Mouse (Mus musculus) spleen, adult 18-20 months (tissue): Measurements from ENCODE around the gene Rasgef1b.

Source experiments
- DNase-seq, 2 experiments: peaks; one replicate each; pipeline ENCODE4 v3.0.0; 2022; ENCODE audit warnings: mixed read lengths in 2 of 2

Gene Rasgef1b

GRCm38 (mm10) chr5:99390776-99391175 lies 338.1 kb downstream of the Rasgef1b start:
- no peak for DNase-seq

- DNase-seq, result no peak
Observed at GRCm38 (mm10) chr5:99390314-99390713, 338.6 kb downstream of the Rasgef1b start.

DNA sequence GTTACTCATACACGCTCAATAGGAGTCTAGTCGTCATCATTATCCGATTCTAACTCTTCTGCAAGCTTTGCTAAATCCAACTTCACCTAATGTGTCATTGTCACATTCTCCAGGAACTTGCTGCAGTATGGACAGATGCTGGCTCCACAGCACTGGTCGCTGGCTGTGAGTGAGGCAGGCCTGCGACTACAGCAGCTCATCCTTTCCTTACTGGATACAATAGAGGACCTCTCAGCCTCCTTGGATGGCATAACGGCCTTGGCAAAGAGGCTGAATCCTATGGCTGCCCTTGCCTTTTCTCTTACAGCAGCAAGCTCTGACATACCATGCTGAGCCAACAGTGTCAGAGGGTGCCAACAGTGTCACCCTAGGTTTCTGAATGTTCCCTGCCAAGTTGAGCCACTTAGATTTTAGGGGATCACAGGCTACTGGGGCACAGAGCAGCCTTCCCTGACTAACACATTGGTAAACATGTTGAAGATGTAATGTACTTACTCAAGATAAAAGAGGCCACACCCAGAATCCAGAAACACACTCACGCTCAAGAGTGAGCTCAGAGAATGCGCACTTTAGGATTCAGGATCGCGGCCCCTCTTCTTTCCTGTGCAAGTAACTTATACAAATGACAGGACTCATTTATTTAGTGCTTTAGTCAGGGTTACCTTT lies 340.1 kb downstream of the Rasgef1b start:
- DNase-seq, result no peak

- DNase-seq, result no peak
Observed at GRCm38 (mm10) chr5:99388131-99388530, 340.7 kb downstream of the Rasgef1b start.

- DNase-seq, result no peak
Observed at GRCm38 (mm10) chr5:99387185-99387981, 341.5 kb downstream of the Rasgef1b start.

- DNase-seq, result no peak
Observed at GRCm38 (mm10) chr5:99386246-99386845, 342.5 kb downstream of the Rasgef1b start.

DNA sequence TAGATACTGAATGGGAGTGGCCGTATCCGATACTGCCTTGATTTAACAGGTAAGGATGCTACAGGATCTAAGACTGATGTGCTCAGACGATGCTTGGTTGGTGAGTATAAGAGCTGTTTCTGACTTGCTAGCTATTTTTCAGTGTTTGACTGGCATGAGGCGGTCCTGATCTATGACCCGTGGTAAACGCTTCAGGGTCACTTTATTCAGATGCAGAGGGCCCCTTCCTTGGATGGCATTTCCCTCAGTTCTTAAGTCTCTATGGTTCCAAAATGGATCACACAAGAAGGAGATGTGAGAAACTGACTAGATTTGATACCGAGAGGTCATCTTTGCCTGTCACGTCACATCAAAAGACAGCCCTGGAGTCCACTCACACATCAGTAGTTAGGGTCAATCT lies 343.1 kb downstream of the Rasgef1b start:
- DNase-seq, result no peak

- DNase-seq, result no peak
Observed at GRCm38 (mm10) chr5:99385090-99385489, 343.8 kb downstream of the Rasgef1b start.

DNA sequence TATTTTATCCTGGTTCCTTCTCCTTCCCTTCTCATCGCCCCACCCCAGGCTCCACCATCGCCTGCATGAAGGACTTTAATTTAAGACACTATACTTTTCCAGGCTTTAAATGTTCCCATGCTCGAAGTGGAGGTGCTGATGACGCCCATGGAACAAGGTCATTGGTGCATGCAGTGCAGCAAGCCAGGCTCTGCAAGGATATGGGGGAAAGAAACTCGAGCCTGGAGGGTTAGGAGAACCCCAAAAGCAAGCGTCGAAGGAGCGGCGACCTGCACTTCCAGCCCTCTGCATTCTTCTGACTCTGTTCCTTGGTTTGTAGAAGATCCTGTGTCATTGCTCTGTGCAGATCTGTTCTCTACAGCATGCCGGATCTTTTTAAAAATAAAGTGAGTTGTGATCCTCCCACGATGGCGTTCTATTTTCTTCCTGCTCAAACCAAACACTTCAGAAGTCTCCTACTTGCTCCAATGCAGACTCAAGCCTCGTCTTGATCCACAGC lies 345.0 kb downstream of the Rasgef1b start:
- DNase-seq, result no peak

DNA sequence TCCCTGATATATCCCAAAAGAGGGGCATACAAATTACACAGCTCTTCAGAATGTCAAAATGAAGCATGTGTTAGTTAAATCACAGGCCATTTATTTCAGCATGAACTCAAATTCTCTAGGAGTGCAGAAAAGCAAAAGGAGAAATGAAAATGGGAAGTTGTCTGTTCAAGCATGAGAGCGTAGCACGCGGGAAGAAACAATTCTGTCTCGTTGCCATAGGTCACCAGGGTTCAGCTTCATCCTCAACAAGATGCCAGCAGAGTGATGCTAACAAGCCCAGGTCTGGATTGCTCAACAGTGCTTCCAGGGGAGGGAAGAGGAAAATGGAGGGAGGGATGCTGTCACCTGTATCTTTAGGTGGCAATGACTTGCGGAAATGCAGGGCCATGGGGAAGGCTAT lies 346.1 kb downstream of the Rasgef1b start:
- peak; percentile 31 to 35 for DNase-seq

- no peak for DNase-seq
Observed at GRCm38 (mm10) chr5:99381639-99382038, 347.2 kb downstream of the Rasgef1b start.

GRCm38 (mm10) chr5:99380882-99381281 lies 348.0 kb downstream of the Rasgef1b start:
- DNase-seq, result no peak

DNA sequence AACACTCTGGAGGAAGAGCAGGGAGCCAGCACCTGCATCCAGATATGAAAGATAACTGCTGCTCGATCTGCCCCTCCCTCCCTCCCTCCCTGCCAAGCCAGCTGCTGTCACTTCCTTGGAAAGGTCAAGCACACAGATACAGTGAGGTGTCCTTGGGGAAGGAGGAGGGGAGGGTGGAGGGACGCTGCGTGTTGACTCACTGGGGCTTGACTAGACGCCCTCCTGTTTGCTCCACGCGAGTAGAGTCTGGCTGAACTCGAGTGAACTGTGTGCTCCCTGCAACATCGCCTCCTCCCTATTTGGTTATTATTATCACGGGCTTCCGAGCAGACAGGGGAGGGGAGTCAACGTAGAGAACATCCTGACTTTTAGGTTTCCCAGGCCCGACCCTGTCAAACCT lies 348.7 kb downstream of the Rasgef1b start:
- no peak for DNase-seq

GRCm38 (mm10) chr5:99378437-99379226 lies 350.2 kb downstream of the Rasgef1b start:
- DNase-seq, result no peak

GRCm38 (mm10) chr5:99375725-99376124 lies 353.1 kb downstream of the Rasgef1b start:
- no peak for DNase-seq

- DNase-seq, result no peak
Observed at GRCm38 (mm10) chr5:99374460-99374859, 354.4 kb downstream of the Rasgef1b start.

DNA sequence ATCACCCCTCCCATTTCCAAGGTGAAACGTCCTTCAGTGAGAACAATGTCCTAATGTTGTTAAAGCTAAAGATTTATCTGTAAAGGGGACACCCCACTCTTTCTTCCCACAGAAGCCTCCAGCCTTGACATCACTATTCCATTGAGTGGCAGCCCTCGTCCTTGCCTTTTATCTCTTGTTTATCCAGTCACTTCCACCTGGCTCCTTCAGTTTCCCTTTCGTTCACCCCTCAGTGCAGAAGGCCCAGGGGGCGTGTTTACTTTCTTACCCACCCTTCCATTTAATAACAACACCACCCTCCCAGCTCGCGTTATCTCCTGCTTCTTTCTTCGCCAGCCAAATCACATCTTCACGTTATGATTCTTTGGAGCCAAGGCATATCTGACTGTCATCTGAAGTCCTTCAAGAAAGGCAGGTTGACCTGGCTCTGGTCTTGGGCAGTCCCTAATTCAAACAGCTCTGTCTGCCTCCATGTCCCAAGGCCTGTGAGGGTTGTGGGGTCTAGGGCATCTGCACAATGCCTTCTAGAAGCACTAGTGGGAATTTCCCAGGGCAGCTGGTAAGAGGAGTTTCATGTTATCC lies 355.2 kb downstream of the Rasgef1b start:
- DNase-seq, result no peak

DNA sequence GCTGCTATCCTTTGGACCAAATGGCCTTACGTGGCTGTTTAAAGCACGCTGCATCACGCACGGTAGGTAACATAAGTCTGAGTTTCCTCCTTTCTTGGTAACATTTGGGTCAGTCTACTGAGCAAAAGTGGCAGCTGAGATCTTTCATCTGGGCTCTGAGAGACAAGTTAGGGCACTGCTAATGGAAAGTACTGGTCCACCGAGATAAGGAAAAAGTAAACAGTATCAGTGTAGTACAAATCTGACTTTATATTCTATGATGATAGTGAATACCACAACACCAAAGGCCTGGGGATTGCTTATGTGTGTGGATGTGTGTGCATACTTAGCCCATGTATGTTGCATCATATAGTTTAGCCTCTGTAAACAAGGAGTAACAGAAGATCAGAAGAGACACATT lies 358.2 kb downstream of the Rasgef1b start:
- DNase-seq, result no peak

DNA sequence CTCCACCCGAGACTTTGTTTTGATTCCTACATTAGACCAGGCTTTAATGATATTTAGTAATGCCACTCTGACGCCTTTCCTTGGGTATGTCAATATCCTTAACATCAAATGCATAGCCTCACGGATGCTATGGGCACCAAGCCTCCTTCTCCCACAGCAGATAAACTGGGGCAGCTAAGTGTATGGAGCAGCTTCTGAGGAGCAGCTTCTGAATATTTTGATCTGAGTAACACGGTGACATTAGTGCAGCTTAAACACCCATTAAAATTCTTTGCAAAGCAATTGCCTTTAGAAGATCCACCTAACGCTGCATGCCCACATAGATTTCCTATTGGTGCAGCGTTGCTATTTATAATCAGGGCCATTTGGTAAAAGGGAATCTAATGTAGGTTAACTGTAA lies 359.6 kb downstream of the Rasgef1b start:
- DNase-seq, result no peak

- DNase-seq, result no peak
Observed at GRCm38 (mm10) chr5:99368615-99369014, 360.2 kb downstream of the Rasgef1b start.

GRCm38 (mm10) chr5:99360531-99360930 lies 368.3 kb downstream of the Rasgef1b start:
- no peak for DNase-seq

GRCm38 (mm10) chr5:99359251-99359650 lies 369.6 kb downstream of the Rasgef1b start:
- DNase-seq, result no peak
